Mouse (Mus musculus) intestine, embryonic 15.5 days (tissue): ENCODE measurements around the gene 4933425L06Rik. TPM values are rescaled to one million over a fixed set of nuclear protein-coding genes. Genes with fewer than 3 reads are reported as not detected.

Experiments used
- ATAC-seq: fragments of 200-750 bp; cut with Nextera tagmentation; 2 replicates; pipeline ENCODE4 v1.8.0; 2017; ENCODE audit warnings: moderate TSS enrichment, moderate library complexity
- H3K27ac ChIP-seq: fragments of 300-500 bp; sonication (generic); 2 replicates; pipeline ENCODE4 v1.5.1; 2015; ENCODE audit warnings: mild to moderate bottlenecking, inconsistent platforms
- H3K27me3 ChIP-seq: fragments of 300-500 bp; sonication (generic); replicated peaks from 2 replicates; pipeline ENCODE4 v1.6.1; 2015; ENCODE audit warnings: inconsistent platforms
- H3K36me3 ChIP-seq: fragments of 300-500 bp; sonication (generic); 2 replicates; pipeline ENCODE4 v1.6.1; 2015; ENCODE audit warnings: inconsistent platforms
- H3K4me1 ChIP-seq: fragments of 300-500 bp; sonication (generic); replicated peaks from 2 replicates; pipeline ENCODE4 v1.6.1; 2015; ENCODE audit warnings: inconsistent platforms
- H3K4me2 ChIP-seq: fragments of 300-500 bp; sonication (generic); replicated peaks from 2 replicates; pipeline ENCODE4 v1.6.1; 2015; ENCODE audit warnings: mild to moderate bottlenecking, inconsistent platforms
- H3K4me3 ChIP-seq: fragments of 300-500 bp; sonication (generic); replicated peaks from 2 replicates; pipeline ENCODE4 v1.5.1; 2015; ENCODE audit warnings: inconsistent platforms
- H3K9ac ChIP-seq: fragments of 300-500 bp; sonication (generic); 2 replicates; pipeline ENCODE4 v1.6.1; 2015; ENCODE audit warnings: inconsistent platforms
- H3K9me3 ChIP-seq: fragments of 300-500 bp; sonication (generic); 2 replicates; pipeline ENCODE4 v1.6.1; 2016; ENCODE audit warnings: inconsistent platforms
- WGBS: fragments of 180-500 bp; shearing (Covaris S2); methylation state at CpG from one replicate; pipeline ENCODE4 v1.1.7; 2015; 5-methylcytosine and 5-hydroxymethylcytosine counted together
- polyA plus RNA-seq: library from polyadenylated mRNA; unstranded; fragments of >200 nt; fragmentation: Nextera tagmentation; extraction: Ambion mirVana; gene quantifications from 2 replicates; pipeline ENCODE4 v1.2.1, GENCODE M21; 2015

The 4933425L06Rik gene
- polyA plus RNA-seq: not detected in 2 replicates

DNA sequence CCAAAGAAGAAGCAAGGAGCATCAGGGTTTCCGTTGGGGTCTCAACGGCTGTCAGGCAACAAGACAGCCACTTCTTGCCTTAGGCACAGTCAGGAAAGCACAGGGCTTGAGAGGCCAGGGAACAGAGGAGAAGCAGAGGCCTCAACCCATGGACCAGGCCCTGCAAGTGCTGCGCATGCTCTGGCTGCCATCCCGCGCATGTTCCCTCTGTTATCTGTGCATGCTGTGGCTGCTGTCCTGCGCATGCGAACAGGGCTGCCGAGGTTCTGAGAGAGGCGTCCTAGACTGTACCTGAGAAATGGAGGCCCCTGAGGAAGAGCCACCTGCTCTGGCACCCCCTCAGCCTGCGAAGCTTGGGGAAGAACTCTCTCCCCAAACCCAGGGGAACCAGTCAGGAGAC lies at the start of gene 4933425L06Rik:
TSS of gene 4933425L06Rik (plus strand) at position 261 of the 400 bp plus-strand sequence.
- no peak within 1 kb of the TSS for H3K4me3 ChIP-seq
- no peak within 1 kb of the TSS for H3K4me2 ChIP-seq
- no peak for ATAC-seq
- H3K9me3 ChIP-seq: no peaks in the 10 kb centered on the region
- no peaks in the 10 kb centered on the region for H3K4me1 ChIP-seq
- H3K9ac ChIP-seq: no peak within 1 kb of the TSS
- no peak within 1 kb of the TSS for H3K27ac ChIP-seq
- 87% methylated on average over 10 of the region's 10 CpGs for WGBS
- no peaks in the 10 kb centered on the region for H3K27me3 ChIP-seq
- H3K36me3 ChIP-seq: no peaks in the 10 kb centered on the region

DNA sequence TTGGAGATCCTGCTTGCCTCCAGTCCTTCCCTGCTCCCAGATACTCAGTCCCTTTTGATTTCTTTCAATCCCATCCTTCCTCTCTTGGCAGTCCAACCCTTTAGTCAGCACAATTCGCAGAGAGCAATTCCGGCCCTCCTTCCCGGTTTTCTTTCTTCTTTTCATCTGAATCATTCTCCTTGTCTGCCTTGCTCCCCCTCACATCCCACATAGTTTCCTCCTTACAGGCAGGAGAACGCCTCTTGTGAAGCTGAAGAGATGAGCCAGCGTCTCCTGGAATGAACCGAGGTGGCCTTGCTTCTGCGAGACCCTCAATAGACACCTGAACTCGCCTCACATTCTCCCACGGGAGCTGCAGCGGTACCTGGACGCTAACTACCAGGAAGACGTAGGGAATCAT lies 44.1 kb upstream of the 4933425L06Rik start:
- 83% methylated on average over 12 of the region's 12 CpGs for WGBS
- no peak overlapping the region for H3K4me3 ChIP-seq
- no peaks in the 10 kb centered on the region for H3K36me3 ChIP-seq
- no peak for ATAC-seq
- H3K9me3 ChIP-seq: no peaks in the 10 kb centered on the region
- no peak overlapping the region for H3K9ac ChIP-seq
- H3K4me1 ChIP-seq: no peaks in the 10 kb centered on the region
- no peaks in the 10 kb centered on the region for H3K27me3 ChIP-seq
- no peak overlapping the region for H3K27ac ChIP-seq
- H3K4me2 ChIP-seq: no peak overlapping the region

- no peak overlapping the region for H3K9ac ChIP-seq
- no peak overlapping the region for H3K27ac ChIP-seq
- no peak for ATAC-seq
- H3K4me3 ChIP-seq: no peak overlapping the region
- H3K36me3 ChIP-seq: no peaks in the 10 kb centered on the region
- no peaks in the 10 kb centered on the region for H3K9me3 ChIP-seq
- H3K27me3 ChIP-seq: no peaks in the 10 kb centered on the region
- H3K4me1 ChIP-seq: no peaks in the 10 kb centered on the region
- WGBS: 79% methylated on average over 5 of the region's 5 CpGs
- no peak overlapping the region for H3K4me2 ChIP-seq
These were observed 43.6 kb upstream of the 4933425L06Rik start for GRCm38 (mm10) chr13:105038334-105038733.

DNA sequence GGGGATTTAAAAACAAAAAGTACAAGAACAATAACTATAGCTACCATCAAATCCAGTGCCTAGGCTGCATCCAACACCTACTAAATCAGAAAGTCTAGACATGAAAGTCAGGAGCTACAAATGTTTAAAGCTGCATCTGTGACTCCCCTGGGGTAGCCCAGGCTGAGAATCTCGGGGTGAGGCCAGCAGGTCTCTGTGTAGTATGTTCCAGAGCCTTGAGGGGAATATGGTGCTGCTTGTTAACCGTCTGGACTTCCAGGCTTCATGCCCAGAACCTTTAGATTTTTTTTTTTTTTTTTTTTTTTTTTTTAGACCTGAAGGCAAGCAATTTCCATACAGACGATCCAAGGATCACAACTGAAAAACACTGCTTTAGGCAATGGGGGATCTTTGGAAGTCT lies 38.0 kb upstream of the 4933425L06Rik start:
- H3K4me1 ChIP-seq: no peaks in the 10 kb centered on the region
- H3K4me2 ChIP-seq: no peak overlapping the region
- no peak overlapping the region for H3K27ac ChIP-seq
- ATAC-seq: no peak
- H3K36me3 ChIP-seq: no peaks in the 10 kb centered on the region
- H3K9ac ChIP-seq: no peak overlapping the region
- H3K4me3 ChIP-seq: no peak overlapping the region
- 71% methylated on average over 3 of the region's 3 CpGs for WGBS
- H3K9me3 ChIP-seq: no peaks in the 10 kb centered on the region
- H3K27me3 ChIP-seq: no peaks in the 10 kb centered on the region

GRCm38 (mm10) chr13:105047377-105047776 lies 34.5 kb upstream of the 4933425L06Rik start:
- Histone ChIP-seq H3K9ac (no peak overlapping the region), H3K4me2 (peak overlapping the region; percentile 28), H3K4me3 (no peak overlapping the region), H3K36me3 (no peaks in the 10 kb centered on the region), H3K27ac (no peak overlapping the region), H3K9me3 (no peaks in the 10 kb centered on the region), H3K4me1 (no peaks in the 10 kb centered on the region), H3K27me3 (no peaks in the 10 kb centered on the region)
- no peak for ATAC-seq
- WGBS: 44% methylated on average over 9 of the region's 9 CpGs

DNA sequence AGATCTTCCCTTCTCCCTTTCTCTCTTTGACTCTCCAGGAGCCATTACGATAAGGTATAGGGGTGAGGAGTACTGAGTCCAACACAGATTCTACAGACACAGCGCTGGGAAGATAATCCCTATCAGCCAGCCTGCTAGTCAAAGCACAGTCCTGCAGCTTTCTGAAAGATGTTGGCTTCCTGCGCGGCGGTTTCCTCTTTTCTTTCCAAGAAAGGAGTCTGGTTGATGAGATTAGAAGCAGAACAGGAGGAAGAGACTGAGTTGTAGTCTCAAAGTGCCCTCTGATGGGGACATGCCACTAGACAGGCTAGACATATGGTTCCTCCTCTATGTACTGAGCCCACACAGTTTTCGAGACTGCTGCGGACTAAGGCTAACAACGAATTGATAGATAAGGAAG lies 33.3 kb upstream of the 4933425L06Rik start:
- Histone ChIP-seq H3K9ac (no peak overlapping the region), H3K4me2 (no peak overlapping the region), H3K27me3 (peaks cover 3% of the 10 kb centered on the region; the same call in 1 of the 2 replicates), H3K36me3 (no peaks in the 10 kb centered on the region), H3K4me1 (0 out of 2 replicates have a peak, but pooled peaks cover 1% of the 10 kb centered on the region), H3K4me3 (no peak overlapping the region), H3K9me3 (no peaks in the 10 kb centered on the region), H3K27ac (no peak overlapping the region)
- ATAC-seq: no peak
- 73% methylated on average over 8 of the region's 8 CpGs for WGBS

DNA sequence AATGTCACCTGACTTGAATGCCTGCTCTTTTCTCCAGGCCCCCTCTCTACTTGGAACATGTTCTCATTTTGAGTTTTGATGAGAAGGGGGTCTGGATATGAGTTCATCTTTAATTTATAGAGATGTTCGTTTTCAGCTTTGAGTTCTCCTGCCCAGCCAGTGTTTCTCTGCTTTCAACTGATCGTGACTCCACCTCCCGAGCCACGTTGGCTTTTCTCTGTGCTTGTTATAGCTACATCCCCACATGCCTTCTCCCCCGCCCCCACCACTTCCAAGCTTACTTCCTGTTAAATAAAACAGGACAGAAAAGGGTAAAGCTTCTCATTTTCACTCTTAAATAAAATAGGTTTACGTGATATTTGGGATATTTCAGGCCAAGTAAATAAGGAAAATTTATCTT lies 30.5 kb upstream of the 4933425L06Rik start:
- Histone ChIP-seq H3K36me3 (no peaks in the 10 kb centered on the region), H3K4me3 (no peak overlapping the region), H3K9ac (no peak overlapping the region), H3K27ac (no peak overlapping the region), H3K9me3 (no peaks in the 10 kb centered on the region), H3K4me2 (no peak overlapping the region), H3K4me1 (0 out of 2 replicates have a peak, but pooled peaks cover 2% of the 10 kb centered on the region), H3K27me3 (peaks cover 3% of the 10 kb centered on the region; the same call in 1 of the 2 replicates)
- 35% methylated on average over 6 of the region's 6 CpGs for WGBS
- no peak for ATAC-seq

GRCm38 (mm10) chr13:105053618-105054017 lies 28.3 kb upstream of the 4933425L06Rik start:
- Histone ChIP-seq H3K9ac (peak overlapping the region; percentile 51), H3K36me3 (no peaks in the 10 kb centered on the region), H3K9me3 (no peaks in the 10 kb centered on the region), H3K4me3 (peak overlapping the region; percentile 50), H3K27ac (0 out of 2 replicates have a peak overlapping the region, but pooled peaks have one; percentile 75), H3K27me3 (peaks cover 3% of the 10 kb centered on the region; the same call in 1 of the 2 replicates), H3K4me1 (0 out of 2 replicates have a peak, but pooled peaks cover 2% of the 10 kb centered on the region), H3K4me2 (peak overlapping the region; percentile 87)
- peak; percentile 26 for ATAC-seq
- WGBS: 2% methylated on average over 12 of the region's 12 CpGs

DNA sequence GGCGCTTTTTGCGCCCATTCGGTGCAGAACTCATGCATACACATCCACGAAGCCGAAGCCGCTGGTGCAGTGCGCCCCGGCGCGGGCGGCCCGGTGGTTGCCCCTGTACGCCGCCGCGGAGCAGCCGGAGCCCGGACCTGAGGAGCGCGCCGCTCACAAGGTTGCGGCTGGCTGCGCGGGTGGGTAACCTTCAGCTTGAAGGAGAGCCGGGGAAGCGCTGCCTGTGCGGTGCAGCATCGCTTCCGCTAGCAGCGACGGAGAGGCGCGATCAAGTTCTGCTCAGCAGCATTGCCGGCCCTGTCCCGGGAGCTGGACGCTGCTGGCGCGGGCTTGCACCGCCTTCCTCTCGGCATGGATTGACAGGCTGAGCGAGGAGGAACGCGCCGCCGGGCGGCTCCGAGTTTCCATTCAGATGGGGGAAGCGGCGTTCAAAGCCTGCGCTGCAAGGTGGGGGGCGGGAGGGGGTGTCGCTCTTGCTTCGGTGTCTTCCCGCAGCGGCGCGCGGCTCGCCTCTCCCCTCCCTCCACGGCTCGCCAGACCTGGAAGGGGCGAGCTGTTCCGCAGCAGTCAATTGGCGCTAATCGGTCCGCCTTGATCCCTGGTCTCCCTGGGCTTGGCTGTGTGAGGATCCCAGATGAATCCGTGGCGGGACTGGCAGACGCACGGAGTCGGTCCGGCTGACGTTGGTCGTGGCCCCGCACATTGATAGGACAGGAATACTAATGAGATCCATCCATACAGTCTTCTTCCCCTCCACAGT lies 27.6 kb upstream of the 4933425L06Rik start, which contains the start of gene Rgs7bp:
TSS of gene Rgs7bp (minus strand) at position 750 of the 760 bp plus-strand sequence.
- Histone ChIP-seq H3K4me1 (0 out of 2 replicates have a peak, but pooled peaks cover 2% of the 10 kb centered on the region), H3K9ac (peak within 1 kb of the TSS; percentile 51), H3K4me2 (peak within 1 kb of the TSS; percentile 87), H3K27me3 (peaks cover 3% of the 10 kb centered on the region; the same call in 1 of the 2 replicates), H3K4me3 (peak within 1 kb of the TSS; percentile 50), H3K9me3 (no peaks in the 10 kb centered on the region), H3K27ac (peak within 1 kb of the TSS; percentile 75), H3K36me3 (no peaks in the 10 kb centered on the region)
- WGBS: under 1% methylated on average over 74 of the region's 75 CpGs
- ATAC-seq: peak; percentile 91

DNA sequence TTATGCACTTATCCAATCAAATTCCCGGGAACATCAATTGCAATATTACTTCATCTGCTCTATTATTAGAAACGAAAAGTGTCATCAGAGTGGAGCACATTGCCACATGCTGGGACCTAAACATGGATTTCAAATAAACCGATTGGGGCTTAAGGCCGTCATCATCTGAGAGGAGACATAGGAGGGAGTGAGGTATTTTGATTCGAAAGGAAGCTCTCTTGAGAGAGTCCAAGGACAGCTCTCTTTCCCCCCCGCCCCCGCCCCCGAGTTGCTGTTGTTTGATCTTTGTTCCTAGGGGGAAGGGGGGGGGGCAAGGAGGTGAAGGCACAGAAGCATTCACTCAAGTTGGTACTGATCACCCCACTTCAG lies 27.0 kb upstream of the 4933425L06Rik start:
- H3K27ac ChIP-seq: no peak overlapping the region
- H3K9ac ChIP-seq: peak overlapping the region; percentile 51; the same call in 1 of the 2 replicates
- under 1% methylated on average over 8 of the region's 8 CpGs for WGBS

DNA sequence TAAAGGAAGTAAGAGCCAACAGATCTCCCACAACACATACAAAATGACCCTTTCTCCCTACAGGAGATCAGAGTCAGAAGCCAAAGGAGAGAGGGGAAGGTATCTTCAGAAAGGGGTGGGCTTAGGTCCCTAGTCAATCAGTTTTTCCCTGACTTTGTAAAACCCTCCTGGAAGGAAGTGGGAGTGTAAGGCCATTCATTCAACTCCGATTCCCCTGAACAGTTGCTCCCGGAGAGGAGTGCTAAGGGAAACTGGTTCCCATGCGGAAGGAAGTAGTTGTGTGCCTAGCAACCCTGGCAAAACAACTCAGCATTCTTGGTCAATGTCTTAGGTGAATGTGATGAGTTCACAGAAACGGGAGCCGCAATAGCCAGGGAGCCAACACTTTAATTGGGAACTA lies 26.5 kb upstream of the 4933425L06Rik start:
- Histone ChIP-seq H3K9me3 (no peaks in the 10 kb centered on the region), H3K36me3 (no peaks in the 10 kb centered on the region), H3K9ac (no peak overlapping the region), H3K27ac (no peak overlapping the region), H3K4me3 (peak overlapping the region; percentile 50), H3K4me1 (0 out of 2 replicates have a peak, but pooled peaks cover 2% of the 10 kb centered on the region), H3K27me3 (peaks cover 3% of the 10 kb centered on the region; the same call in 1 of the 2 replicates), H3K4me2 (peak overlapping the region; percentile 87)
- WGBS: 20% methylated on average over 5 of the region's 5 CpGs
- 0 out of 2 replicates have a peak, but pooled peaks have one; percentile 5 for ATAC-seq

More for the DNA sequence above, 27.0 kb upstream of the 4933425L06Rik start:
- Histone ChIP-seq H3K4me2 (peak overlapping the region; percentile 87), H3K36me3 (no peaks in the 10 kb centered on the region), H3K9me3 (no peaks in the 10 kb centered on the region), H3K4me1 (0 out of 2 replicates have a peak, but pooled peaks cover 2% of the 10 kb centered on the region), H3K27me3 (peaks cover 3% of the 10 kb centered on the region; the same call in 1 of the 2 replicates), H3K4me3 (peak overlapping the region; percentile 50)
- peak; percentile 48 for ATAC-seq

DNA sequence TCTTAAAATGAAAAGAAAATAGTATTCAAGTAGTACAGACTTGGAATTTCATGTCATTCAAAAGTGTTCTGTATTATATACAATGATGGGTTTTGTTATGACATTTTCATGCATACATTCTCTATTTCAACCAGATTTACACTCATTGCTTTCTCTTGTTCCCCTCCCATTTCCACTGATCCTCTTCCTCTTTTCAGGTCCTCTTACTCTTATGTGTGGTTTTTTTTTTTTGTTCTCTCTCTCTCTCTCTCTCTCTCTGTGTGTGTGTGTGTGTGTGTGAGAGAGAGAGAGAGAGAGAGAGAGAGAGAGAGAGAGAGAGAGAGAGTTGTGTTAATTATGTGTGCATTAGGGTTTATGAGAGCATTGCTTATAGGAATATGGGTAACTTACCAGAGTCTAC lies 15.8 kb upstream of the 4933425L06Rik start:
- no peaks in the 10 kb centered on the region for H3K9me3 ChIP-seq
- H3K4me2 ChIP-seq: no peak overlapping the region
- no peaks in the 10 kb centered on the region for H3K4me1 ChIP-seq
- no peak for ATAC-seq
- H3K4me3 ChIP-seq: no peak overlapping the region
- no peak overlapping the region for H3K27ac ChIP-seq
- H3K9ac ChIP-seq: no peak overlapping the region
- H3K36me3 ChIP-seq: no peaks in the 10 kb centered on the region
- H3K27me3 ChIP-seq: no peaks in the 10 kb centered on the region
